Mouse (Mus musculus) testis, adult 10 weeks (tissue): ENCODE results near the gene Slc38a1. TPM values are rescaled to one million over a fixed set of nuclear protein-coding genes. Genes with fewer than 3 reads are reported as not detected.

Experiments used
- polyA plus RNA-seq: library from polyadenylated mRNA; stranded (reverse); fragments of 350-450 nt; fragmentation: Illumina TruSeq; extraction: RNeasy Lipid Tissue Mini Kit (QIAGEN cat#74804); gene quantifications from one replicate; pipeline ENCODE4 v1.2.3, GENCODE M21; 2014; ENCODE audit warnings: low read depth, low replicate concordance

Slc38a1 gene
- 0.98 TPM for polyA plus RNA-seq

DNA sequence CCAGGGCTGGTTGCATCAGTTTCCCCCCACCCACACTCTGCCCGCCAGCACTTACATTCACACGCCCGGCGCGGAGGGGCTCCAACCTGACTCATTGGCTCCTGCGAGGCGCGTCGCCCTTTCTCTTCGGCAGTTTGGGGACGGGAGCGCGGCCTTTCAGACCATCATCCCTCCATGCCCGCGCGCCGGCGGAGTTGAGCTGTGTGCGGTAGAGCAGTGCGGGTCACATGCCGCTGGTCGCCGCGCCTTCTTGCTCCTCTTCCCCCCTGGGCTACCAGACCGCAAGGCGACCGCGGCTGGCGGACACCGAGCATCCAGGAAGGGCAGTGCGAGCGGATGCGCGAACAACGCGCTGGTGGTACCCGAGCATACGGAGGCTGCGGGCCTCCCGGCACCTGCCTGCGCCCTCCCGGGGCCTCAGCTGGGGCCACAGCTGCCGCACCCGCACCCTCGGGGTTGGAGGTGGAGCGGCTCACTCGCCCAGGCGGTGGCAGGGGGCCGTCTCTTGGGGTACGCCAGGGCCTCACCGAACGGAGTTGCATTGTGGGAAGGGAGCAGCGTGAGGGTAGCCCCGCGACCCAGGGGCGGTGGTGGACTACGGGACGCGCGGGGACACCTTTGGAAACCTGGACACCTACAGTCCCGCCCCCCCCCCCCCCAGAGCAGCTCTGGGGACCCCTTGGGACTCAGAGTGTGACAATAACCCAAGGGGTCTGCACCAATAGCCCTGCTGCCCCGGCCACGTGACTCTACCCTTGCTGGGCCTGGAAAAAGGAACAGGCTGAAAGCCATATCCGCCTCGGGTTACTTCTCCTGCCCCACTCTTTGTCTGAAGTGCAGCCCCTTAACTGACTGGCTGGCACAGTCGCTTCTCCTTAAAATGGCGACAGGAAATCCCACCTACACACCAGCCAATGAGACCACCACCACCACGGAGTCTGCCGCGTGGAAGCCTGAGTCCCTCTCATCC is at the start of gene Slc38a1:
Slc38a1 (minus strand) TSS at position 478 of the 970 bp plus-strand sequence.

Other genes starting within 250 kb of the Slc38a1 start
- gene Scaf11, start 182.1 kb downstream of the Slc38a1 start, polyA plus RNA-seq: 33.5 TPM
- gene Slc38a2, start 56.8 kb upstream of the Slc38a1 start, polyA plus RNA-seq: 22.8 TPM